Mouse (Mus musculus): ENCODE data around the gene A030005L19Rik.

DNA sequence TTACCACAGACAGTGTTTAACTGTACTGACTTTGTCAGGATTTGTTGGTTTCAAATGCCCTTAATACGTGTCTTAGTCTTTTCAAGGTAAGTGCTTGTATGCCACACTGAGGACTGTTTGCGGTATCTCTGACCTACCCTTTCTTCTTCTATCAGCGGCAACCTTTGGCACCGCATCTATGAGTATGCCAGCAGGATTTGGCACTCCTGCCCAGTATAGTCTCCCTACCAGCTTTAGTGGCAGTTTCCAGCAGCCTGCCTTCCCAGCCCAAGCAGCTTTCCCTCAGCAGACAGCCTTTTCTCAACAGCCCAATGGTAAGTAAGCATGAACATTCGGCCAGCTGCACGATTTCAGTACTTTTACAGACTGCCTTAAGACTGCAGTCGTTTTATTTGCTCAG is 19.9 kb upstream of the A030005L19Rik start:
- TF ChIP-seq POLR2A (IDR thresholded peaks at IDR 0.05; ENCODE audit: insufficient read length, low read depth) (no peak), POLR2AphosphoS2 (IDR thresholded peaks at IDR 0.05; ENCODE audit: insufficient read length, low read depth) (no peak)

All from myocyte (in vitro differentiated cells).